Mouse (Mus musculus) inflammation-experienced regulatory T-cells, adult 6 months (primary cell): ENCODE measurements around the gene Brd4. TPM values are rescaled to one million over a fixed set of nuclear protein-coding genes. Genes with fewer than 3 reads are reported as not detected.

Source experiments
- ATAC-seq: one replicate; pipeline ENCODE4 v1.8.0; 2017
- polyA plus RNA-seq, 3 experiments: library from polyadenylated mRNA; unstranded; fragments of 100-300 nt; shearing (Covaris generic); gene quantifications; one replicate each; pipeline ENCODE4 v1.2.1; 2017

The Brd4 gene
- polyA plus RNA-seq, 3 experiments from 2014 or later = 58.7 to 77.4 (median 72.6) TPM

DNA sequence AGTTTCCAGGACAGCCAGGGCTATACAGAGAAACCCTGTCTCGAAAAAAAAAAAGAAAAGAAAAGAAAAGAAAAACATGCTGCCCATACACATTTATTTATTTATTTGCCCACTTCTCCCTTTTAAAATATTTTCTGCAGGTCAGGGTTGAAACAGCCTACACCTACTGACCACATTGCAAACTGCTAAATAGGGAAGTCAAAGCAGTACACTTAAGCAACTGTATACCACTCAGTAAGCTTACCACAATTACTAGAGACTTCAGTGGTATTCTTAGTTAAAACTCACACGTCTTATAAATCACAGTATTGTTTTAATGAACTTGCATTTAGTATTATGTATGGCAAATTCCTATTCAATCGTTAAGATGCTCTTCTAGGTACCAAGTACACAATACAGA lies 3.9 kb downstream of the Brd4 start:
- ATAC-seq = no peak

DNA sequence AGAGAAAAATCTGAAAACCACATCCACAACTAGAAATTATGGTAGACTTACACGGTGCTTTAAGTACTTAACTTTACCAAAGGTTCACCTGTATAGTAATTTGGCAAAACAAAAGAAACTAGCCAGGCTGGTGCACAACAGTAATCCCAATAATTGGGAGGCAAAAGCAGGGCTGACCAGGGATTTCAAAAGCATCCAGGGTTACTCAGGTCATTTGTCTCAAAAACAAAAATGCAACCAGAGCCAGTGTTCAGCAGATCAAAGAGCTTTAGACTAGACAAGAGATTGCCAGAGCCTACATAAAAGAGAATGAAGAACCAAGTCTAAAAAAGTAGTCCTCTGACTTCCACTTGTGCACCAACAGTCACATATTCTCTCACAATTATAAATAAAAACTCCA lies 7.3 kb downstream of the Brd4 start:
- ATAC-seq = no peak

DNA sequence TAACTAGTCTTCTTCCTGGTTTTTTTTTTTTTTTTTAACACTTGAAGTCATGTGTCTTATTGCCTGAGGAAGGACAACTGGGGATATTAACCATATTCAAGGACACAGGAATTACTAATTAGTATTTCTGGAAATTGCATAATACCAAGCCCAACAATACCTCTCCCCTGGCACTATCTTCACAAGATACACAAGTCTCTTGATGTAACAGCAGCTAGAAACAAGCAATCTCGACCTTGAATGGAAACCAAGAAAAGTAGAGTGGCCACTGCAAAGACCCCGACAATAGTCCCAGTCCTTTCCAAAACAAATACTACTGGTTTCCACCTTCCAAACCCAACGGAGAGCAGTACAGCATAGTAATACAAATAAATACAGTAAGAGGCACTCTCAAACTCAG lies 9.0 kb downstream of the Brd4 start:
- ATAC-seq = no peak

DNA sequence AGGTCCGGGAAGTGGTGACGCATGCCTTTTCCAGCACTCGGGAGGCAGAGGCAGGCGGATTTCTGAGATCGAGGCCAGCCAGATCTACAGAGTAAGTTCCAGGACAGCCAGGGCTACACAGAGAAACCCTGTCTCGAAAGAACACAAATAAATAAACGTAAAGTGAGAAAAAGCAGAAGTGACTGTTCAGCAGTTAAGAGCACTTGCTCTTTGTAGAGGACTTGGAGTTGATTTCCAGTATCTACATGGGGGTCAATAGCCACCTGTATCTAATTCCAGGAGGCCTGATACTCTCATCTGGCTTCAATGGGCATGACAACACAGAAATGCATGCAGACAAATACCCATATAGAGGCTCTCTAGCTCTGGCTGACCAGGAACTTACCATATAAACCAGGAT lies 15.4 kb downstream of the Brd4 start:
- ATAC-seq = no peak

DNA sequence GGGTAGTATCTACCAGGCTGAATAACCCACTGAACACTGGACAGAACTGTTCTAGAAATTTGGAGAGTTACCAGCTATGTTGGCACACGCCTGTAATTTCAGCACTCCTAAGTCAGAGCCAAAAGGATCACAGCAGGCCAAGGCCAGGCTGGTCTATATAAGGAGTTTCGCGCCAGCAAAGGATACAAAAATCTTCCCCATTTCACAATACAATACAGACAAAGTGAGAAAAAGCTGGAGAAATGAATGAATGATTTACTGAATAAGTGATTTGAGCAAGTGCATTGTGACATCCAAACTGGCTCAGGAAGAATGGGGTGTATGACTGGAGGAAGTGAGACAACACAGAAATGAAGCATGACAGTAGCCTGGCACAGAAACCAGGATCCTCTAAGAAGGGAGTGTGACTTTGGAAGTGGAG lies 16.0 kb downstream of the Brd4 start:
- ATAC-seq = no peak

DNA sequence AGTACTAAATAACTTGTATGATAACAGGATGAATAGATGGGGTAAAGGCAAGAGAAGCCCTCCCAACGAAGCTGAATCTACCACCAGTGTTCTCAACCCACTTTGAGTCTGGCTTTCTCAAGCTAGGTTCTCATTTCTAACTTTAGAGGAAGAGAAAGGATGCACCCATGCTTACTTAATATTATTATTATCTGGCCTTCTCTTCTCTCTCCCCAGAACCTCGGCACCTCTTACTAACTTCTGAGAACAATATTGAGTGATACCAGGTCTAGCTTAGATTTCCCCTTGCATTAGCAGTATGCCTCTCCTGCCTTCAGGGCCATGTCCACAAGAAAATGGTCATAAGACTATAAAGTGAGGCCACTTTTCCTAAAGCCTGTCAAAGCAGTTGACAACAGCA lies 16.4 kb downstream of the Brd4 start:
- ATAC-seq = no peak

DNA sequence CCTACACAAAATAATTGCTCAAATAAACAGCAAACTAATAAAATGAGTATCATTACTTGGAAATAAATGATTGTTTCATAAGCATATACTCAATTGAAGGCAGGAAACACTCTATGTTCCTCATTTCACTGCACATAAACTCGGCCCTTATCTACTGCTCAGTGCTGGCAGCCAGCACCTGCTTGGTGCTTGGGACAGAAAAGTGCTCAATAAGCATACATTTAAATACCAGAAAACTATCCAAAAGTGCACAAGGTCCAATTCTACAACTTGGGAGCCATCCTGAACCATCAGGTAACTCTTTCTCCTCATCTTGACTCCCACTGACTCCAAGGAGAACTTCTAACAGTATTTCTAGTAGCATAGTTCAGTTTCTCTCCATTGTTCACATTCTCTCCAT lies 16.9 kb downstream of the Brd4 start:
- no peak for ATAC-seq

DNA sequence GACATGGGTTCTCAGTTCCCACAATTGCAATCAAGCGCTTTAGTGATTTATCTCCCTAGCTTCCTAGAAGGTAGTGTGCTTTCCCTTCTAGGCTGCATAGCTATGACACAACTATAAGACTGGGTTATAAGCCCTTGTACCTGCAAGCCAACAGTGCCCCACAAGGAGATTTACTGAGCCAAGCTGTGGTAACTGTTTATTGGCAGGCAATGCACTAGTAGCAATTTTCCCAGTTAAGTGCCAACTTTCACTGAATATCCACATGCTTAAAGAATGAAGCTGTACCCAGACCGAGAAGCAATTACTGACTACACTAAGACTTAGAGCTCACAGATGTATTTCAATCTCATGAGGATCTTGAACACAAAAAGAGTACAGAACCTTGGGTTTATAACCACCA lies 20.9 kb downstream of the Brd4 start:
- no peak for ATAC-seq

DNA sequence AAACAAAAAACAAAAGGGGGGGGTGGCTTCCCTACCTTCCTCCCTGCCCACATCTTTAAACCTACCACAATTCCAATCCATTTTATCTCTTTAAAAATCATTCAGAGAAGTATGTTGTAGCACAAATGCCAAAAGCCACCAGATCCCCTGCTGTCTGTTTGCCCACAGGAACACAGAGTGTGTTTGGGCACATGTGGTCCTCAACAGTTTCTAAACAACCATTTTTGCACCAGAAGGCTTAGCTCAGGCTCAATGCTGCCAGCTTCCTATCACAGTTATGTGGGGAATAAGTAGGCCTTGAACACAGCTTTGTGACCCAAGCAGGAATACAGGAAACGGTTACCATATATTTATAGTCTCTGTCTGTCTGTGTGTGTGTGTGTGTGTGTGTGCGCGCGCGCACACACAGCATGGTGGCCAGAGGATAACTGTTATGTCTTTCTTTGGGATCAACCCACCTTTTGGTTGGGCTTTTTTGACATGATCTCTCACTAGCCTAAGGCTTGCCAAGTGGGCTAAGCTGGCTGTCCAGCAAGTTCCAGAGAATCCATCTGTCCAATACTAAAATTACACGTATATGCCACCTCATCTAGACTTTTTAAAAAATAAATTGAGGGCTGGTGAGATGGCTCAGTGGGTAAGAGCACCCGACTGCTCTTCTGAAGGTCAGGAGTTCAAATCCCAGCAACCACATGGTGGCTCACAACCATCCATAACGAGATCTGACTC lies 21.5 kb downstream of the Brd4 start:
- ATAC-seq = no peak

DNA sequence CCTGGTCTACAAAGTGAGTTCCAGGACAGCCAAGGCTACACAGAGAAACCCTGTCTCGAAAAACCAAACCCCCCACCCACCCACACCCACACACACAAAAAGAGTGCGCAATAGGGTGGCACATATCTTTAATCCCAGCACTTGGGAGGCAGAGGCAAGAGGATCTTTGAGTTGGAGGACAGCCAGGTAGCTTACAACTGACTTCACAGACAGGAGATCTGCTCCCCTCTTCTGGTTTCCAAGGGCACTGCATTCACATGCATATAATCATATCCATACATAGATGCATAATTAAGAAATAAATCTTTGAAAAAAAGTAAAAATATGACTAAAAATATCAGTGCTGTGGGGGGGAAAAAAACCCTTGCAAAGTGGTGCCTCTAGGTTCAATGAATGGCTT lies 25.7 kb downstream of the Brd4 start:
- no peak for ATAC-seq

DNA sequence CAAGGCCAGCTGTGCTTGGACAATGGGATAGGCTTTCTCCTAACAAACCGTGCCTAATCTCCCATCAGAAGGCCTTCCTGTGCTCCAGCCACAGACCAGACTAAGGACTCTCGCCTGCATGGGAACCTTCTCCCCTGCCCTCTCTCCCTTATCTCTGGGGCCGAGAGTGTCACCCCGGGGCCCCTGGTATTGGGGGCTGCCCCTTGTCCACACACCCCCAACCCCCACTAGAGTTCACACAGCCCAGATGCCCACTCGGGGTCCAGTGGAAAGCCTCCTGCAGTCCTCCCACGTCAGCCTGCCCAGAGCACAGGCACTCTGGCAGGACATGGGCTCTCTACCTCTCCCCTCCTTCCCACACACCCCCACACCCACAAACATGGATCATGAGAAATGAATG lies 26.6 kb downstream of the Brd4 start:
- no peak for ATAC-seq

DNA sequence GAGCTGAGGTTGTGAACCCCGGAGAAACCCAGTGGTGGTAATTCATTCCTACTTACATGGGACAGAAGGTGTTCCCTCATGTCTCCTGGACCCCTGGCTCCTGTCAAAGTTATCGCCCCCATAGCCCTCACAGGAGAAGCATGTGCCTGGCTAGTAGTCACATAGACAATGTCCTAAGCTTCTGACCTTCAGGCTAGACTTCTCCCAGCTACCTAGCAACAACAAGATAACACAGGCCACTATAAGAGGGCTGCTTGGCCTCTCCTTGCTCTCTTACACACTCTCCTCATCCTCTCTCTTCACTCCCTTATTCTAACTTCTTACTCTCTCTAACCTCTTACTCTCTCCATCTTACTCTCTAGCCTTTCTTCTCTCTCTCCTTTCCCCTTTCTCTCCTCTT lies 27.1 kb downstream of the Brd4 start:
- ATAC-seq = no peak

DNA sequence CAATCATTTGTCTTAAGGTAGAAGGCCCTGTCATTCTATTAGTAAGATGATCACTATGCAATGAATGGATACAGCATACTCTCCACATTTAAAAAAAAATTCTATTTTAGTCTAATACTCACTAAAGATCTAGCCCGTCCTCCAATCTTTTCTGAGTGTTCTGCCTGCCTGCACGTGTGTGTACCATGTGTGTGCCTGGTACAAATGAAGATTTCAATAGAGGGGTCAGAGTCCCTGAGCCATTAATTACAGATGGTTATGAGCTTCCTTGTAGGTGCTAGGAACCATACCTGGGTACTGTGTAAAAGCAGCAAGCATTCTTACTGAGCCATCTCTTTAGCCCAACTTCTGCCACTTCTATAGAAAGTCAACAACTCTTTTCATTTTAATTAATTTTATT lies 27.6 kb downstream of the Brd4 start:
- ATAC-seq = no peak

DNA sequence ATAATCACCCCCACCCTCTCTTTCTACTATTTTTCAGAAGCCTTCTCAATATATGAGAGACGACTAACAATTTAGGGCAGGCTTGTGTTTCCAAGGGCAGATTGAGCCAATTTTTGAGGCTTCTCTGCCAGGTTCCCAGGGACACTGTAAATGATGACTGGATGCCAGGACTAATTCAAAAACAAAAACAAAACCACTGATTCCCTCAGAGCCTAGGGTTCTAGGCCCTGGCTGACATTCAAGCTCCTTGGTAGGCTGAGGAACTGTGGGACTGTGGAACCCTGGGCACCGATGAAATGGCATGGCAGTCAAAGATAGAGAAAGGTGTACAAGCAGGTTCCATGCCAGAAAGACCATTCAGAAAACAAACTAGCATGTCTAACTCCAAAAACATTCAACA lies 31.3 kb downstream of the Brd4 start:
- no peak for ATAC-seq

DNA sequence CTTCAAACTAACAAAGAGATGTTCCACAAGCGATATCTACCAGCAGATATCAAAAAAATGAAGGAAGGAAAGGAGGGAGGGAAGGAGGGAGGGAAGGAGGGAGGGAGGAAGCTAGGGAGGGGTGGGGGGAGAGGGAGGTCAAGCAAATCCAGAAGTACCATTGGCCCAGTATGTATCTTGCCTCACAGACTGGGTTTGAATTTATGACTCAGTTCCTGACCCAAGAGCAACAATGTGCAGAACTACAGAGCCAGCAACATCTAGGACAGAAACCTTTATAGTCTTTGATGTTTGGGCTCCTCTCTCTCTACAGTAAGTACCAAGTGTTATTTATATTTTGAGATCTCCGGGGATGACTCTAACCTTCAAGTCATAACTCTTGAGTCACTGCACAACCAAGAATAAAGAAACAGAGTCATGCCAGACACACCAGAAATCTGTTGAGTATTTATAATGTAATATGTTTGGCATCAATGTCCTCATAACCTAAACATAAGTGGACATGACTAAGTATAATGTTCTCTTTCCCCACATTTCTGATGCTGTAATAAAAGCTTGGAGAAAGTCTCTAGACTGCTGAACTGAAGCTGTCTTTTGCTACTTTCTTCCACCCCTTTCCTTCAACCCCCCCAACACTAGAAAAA lies 32.6 kb downstream of the Brd4 start:
- no peak for ATAC-seq

DNA sequence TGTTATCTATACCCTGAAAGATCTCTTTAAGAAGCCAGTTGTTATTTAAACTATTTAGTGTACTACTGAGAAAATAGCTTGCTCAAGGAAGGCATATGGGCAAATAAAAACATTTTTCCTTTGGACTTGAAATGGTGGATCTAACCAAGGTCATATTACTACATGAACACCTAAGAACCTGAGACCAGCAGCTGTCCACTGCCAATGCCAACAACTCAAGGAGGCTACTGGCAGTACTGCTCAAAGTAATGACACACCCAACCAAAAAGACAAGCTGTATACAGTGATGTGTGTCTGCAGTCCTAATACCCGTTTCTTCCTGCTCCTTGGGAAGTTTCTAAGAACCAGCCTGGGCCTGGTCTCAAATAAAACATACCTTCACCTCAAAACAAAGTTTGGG lies 34.5 kb downstream of the Brd4 start:
- no peak for ATAC-seq

DNA sequence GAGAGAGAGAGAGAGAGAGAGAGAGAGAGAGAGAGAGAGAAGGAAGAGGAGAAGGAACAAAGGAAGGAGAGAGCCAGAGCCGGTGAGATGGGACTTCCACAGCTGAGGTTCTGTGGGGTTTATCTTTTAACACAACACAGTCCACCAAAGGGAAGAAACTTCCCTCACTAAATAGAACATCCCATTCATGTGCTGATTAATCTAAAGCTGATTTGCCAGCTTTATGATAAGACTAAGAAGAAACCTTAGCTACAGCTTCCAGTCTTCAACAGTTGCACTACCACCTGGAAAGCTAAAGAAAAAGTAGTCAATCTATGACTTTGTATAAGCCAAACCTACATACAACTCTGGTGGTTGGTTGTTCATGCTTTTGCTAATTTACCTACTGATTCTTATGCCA lies 36.3 kb downstream of the Brd4 start:
- no peak for ATAC-seq

DNA sequence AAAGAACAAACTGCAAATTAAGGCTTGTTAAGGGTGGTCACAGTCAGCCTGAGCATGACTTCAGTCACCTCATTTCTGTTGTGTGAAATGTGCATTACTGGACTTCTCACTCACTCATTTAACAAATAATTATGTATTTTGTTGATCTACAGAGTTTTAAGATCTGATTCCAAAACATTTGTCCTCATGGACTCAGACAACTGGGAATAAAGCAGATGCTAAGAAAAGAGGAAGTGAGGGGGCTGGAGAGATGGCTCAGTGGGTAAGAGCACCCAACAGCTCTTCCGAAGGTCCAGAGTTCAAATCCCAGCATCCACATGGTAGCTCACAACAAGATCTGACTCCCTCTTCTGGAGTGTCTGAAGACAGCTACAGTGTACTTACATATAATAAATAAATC lies 36.9 kb downstream of the Brd4 start:
- ATAC-seq = no peak

DNA sequence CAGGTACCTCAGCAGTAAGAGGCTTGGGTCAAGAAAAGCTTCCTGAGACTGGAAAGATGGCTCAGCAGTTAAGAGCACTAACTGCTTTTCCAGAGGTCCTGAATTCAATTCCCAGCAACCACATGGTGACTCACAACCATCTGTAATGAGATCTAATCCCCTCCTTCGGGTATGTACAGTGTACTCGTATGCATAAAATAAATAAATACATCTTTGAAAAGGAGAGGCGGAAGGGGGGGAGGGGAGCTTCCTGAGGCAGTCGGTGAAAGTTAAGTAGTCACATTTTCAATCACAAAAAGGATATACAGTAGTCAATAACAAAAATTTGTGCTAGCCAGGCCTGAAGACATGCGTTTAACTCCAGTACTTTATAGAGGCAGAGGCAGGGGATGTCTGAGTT lies 38.4 kb downstream of the Brd4 start:
- peak; percentile 52 for ATAC-seq

DNA sequence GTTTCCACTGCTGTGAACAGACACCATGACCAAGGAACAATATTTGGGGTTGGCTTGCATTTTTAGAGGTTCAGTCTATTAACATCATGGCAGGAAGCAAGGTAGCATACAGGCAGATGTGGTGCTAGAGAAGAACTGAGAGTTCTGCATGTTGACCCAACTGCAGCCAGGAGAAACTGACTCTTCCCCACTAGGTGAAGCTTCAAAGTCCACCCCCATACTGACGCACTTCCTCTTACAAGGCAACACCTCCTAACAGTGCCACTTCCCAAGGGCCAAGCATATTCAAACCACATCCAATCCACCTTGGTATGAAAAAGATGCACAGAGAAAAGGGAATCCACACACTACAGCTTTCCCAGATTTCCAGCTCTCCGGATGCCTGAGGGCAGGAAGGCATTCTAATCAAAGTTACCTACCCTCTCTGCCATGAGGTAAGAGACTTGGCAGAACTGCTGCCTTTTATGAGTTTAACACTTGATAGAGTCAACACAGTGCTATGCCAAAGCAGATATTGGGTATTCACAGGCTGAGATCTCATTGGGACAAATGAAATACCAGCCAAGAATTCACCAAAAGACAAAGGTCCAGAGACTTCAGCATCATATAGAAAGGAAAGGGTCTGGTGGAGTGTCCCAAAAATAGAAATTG lies 43.5 kb downstream of the Brd4 start:
- ATAC-seq = no peak

DNA sequence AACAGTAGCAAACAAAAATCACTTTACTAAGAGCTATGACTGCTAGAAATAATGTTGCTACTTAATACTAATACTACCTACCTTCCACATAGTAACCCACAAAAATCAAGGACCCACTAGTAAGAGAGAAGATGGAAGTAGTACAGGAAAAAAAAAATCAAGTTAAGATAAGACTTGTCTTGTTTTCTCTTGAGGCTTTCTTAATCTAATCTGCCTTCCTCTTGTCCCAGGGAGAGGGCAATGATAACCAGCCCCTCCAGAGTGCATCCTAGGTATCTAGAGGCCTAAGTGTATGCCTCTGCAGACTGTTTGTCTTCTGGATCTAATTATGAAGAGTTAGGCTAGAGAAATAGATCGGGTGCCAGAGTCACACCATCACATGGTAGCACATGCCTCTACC lies 45.9 kb downstream of the Brd4 start:
- ATAC-seq = no peak

DNA sequence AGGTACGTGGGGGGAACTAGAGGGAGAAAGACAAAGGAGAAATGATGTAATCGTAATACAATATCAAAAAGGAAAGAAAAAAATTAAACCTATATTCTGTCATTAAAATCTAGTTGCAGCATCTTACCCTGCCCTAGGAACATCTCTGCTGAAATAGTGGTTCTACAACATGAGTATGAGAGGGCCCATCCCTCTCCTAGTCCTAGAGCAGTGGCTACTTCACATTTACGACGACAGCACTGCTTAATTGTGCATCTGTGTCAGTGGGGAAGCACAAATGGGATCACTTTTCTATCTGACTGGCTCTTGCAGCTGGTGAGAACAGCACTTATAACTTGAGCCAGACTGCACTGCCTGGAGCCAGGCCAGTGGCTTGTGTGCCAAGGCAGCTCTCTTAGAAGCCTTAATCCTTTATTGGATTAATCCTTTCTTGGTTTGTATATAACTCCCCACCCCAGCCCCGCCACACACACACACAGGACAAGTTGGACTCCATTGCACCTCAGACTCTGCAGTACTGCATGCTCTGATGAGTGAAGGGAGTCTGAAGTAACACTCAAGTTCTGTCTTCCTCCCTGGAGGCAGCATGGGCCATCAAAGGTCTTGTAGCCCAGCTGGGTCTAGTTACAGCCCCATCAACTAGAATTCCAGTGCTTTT lies 48.9 kb downstream of the Brd4 start:
- ATAC-seq = no peak

DNA sequence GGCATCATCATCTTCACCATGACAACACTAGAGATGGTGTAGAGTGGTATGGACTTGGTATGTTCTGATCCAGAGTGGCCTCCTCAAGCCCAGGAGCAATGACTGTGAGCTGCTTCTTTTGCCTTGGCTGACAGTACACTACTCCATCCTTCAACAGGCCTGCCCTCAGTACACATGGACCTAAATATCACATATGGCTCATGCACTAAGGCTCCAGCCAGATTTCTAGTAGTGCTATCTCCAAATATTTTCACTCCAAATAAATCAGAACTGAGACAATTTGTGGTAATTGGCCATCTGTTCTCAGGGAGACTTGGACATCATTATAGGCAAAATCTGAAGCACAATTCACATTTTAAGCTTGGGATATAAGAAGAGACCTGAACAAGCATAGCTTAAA lies 51.3 kb downstream of the Brd4 start:
- no peak for ATAC-seq

DNA sequence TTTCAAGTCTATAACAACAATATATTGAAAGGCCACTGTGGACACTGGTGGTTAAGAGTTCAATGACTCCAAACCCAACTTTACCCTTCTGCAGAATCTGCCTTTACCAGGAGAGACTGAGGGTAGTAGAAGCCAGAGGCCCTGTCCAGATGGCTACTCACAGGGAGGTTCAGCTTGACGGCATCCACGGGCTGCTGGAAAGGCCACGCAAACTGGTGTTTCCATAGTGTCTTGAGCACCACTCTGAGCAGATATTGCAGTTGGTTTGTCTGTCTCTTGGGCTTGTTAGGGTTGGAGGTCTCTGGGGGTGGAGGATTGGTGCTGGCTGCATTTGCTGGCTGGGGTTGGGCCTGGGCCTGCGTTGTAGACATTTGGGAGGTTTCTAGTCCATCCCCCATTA lies 55.3 kb downstream of the Brd4 start:
- ATAC-seq = no peak
